Mouse (Mus musculus) c-Kit-negative CD71-positive TER-119-positive erythroid progenitor cells, embryonic 14.5 days (primary cell): ENCODE data around the gene 2510009E07Rik.

Experiments used
- DNase-seq: peaks from one replicate; pipeline ENCODE4 v3.0.0-alpha.2; 2013; ENCODE audit warnings: low read depth, low spot score

The 2510009E07Rik gene

DNA sequence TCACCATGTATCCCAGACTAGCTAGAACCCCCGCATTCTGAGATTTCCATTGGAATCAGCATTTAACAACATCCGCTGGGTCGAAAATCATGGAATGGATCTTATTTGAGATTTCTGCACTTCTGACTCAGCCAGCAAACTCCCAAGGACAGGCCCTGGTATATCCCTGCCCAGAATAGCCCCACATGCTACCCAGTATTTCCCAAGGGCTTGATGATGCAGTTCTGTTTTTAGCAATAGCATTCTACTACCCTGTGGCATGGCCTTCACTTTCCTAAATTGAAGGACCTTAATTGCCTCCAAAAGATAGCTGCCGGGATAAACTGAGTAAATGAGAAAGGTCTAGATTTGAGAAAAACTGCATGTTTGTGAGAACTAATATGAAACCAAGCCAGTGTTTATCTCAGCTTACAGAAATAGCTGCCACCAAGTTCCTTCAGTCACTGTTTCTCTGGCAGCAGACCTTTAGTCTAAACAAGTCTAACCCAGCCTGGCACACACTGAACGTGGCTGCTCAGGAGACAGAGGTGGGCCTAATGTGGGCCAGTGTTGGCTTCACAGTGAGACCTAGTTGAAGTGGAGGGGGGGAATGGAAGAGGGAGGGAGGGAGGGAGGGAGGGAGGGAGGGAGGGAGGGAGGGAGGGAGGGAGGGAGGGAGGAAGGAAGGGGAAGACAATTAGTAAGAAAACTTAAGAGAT, 58.2 kb downstream of the 2510009E07Rik start:
- DNase-seq, result no peak

- DNase-seq, result no peak
These were observed 60.0 kb downstream of the 2510009E07Rik start for GRCm38 (mm10) chr16:21634460-21634859.

DNA sequence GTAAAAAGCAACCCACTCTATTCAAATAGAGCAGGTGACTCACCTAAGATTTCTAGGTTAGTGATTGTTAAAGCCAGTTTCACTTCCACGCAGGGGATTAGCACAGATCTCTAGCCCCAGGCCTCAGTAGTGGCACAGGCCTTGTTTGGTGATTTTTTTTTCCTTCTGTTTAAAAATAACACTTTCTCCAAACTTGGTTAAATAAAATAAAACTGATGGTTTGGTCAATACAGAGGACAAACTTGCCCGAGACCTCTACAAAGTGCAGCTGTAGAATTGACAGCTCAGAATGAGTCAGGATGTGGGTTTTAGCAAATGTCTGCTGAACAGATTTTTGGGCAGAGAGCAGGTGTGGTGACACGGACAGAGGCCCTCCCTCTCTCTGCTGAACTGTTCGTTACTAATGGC, 62.6 kb downstream of the 2510009E07Rik start:
- no peak for DNase-seq

DNA sequence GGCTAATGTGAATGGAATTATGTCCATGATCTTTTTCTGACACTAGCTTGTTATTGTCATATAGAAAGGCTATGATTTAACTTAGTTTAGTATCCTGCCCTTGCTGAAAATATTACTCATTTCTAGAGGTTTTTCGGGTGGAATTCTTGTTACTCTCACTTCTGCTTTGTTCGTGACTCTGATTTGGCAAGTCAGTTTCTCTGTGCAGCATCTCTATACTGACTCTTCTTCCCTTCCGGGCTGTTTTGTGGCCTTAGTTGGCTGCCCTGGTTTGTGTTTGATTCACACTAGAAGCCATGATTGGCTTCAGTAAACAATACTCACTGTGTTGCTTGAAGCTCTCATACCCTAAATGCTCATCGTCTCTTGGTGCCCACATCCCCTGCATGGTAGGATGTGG, 63.9 kb downstream of the 2510009E07Rik start:
- no peak for DNase-seq

DNA sequence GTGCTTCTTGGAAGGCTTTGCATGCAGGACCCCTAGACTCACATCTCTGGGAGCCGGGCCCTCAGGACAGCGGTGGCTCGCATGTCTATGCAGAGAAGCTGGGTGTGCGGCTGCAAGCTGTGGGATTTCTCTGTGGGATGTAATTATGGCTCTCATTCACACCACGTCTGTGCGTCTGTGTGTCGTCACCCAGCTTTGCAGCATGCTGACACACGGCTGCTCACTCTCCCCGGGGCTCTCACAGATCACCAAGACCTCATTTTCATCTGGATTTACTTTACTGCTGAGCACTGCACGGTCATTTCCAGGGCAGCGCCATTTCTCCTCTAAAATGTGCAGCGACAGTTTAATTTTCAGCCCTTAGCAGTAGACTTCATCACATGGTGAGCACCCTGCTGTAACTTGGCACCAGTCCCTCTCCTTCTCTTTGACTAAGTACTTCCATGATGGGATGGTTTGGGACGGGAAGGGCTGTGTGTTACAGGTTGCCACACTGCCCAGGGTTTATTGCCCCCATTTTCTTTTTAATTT, 66.3 kb downstream of the 2510009E07Rik start:
- no peak for DNase-seq

DNA sequence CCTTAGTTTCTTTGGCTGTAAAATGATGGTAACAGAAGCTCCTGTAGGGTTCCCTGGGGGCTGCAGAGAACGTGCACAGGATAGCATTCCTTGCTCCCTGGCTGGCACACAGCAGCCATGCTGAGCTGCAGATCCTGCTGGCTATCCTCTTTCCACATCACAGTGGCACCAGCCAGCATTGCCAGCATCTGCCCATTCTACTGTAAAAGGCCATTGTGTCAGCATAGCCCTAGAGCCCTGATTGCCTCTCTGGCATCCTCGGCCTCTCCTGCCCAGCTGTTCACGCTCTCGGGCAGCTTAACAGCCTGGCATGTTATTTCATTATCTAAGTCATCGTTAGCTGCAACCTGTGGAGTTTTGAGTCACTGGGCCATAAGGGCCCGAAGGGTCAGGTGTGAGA, 67.2 kb downstream of the 2510009E07Rik start:
- DNase-seq, result no peak

- DNase-seq, result no peak
These were observed 68.5 kb downstream of the 2510009E07Rik start for GRCm38 (mm10) chr16:21625784-21626634.

GRCm38 (mm10) chr16:21620630-21621029, 73.8 kb downstream of the 2510009E07Rik start:
- no peak for DNase-seq

GRCm38 (mm10) chr16:21615802-21616201, 78.7 kb downstream of the 2510009E07Rik start:
- DNase-seq, result no peak

GRCm38 (mm10) chr16:21610473-21610872, 84.0 kb downstream of the 2510009E07Rik start:
- no peak for DNase-seq

GRCm38 (mm10) chr16:21608176-21608865, 86.1 kb downstream of the 2510009E07Rik start:
- no peak for DNase-seq

DNA sequence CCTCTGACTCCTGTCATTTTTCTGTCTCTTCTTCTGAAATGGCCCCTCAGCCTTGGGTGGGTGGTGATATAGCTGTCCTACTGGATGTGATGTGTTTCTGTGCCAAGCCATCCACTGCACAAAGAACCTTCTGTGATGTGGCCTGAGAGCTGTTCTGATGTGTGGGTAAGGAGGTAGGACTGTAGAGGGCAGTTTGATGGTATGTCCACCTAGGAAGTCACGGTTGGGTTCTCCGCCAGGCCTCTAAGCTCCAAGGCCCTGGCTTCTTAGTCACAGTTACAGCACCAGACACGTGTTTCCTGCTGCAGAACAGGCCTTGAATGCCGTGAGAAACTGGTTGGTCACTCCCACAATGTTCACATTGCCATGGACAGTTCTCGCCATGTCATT, 86.8 kb downstream of the 2510009E07Rik start:
- no peak for DNase-seq

GRCm38 (mm10) chr16:21607021-21607650, 87.3 kb downstream of the 2510009E07Rik start:
- no peak for DNase-seq

DNA sequence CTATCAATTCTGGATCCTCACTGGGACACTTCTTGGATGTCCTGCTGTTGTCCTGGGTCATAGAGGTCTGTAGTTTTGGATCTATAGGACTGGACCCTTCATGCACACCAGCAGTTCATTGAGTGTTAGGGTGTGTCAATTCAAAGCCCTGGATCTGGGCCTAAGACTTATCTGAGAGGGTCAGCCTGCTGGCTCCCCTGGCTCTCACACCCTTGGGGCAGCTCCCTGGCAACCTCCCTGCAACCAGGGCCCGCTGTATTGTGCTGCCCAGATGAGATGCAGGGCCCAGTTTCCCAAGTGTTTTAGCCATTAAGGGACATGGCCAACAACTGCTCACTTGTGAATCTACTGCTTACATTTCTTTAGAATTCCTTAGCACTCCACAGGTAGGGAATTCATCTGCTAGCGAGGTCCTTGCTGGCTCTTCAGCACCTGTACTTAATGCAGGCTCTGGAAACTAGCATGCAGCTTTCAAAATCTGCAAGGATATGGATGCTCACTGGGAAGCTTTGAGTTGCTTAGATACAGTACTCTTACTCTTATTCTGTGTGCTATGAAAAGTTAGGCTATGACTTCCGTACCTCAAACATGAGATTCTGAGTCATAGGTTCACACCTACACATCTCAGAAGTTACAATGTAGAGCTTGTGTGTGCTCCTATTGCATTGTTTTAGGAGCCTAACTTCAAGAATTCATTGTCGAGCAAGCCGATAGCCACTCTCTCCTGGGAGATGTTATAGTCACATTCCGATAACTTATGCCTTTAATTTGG, 88.0 kb downstream of the 2510009E07Rik start:
- DNase-seq, result no peak

- DNase-seq, result no peak
These were observed 90.1 kb downstream of the 2510009E07Rik start for GRCm38 (mm10) chr16:21604354-21604753.
